ENCODE assay signal across 8 mouse cellular contexts in genomic region chr11:72130021-72130420, GRCm38 (mm10). TPM values are rescaled to one million over a fixed set of nuclear protein-coding genes. Genes with fewer than 3 reads are reported as not detected.
DNase-seq lines count a peak whose midpoint lies in the region; ATAC-seq lines count a peak whose summit lies in the region.

No protein-coding gene starts in this region.

- ATAC-seq in cerebellum, adult (ENCODE audit: insufficient number of reproducible peaks, low FRiP score, low TSS enrichment), result peak; percentile 42; the same call in 1 of the 2 replicates
- no peak for ATAC-seq in midbrain, embryonic 16.5 days

- H3K27ac ChIP-seq in midbrain, embryonic 16.5 days (ENCODE audit: low read length), result no peak overlapping the region

- 0 out of 2 replicates have a peak overlapping the region, but pooled peaks have one; percentile 5 for H3K4me2 ChIP-seq in midbrain, embryonic 16.5 days (ENCODE audit: low read length)

- DNase-seq in cerebellum, postnatal 4 days (ENCODE audit: low spot score in 2 of 2), result no peak
- peak; percentile 30 to 60 for DNase-seq in right cerebral cortex, adult 2 months (ENCODE audit: low spot score in 2 of 2)
- DNase-seq in right cerebral cortex, postnatal 4 days, result no peak
- peak; percentile 79 for DNase-seq in heart, postnatal 4 days
- DNase-seq in layer of hippocampus, postnatal 10 days (ENCODE audit: low spot score in 2 of 2), result no peak
- no peak for DNase-seq in testis, postnatal 10 days (ENCODE audit: low spot score)

- H3K9me3 ChIP-seq in midbrain, embryonic 16.5 days (replicated peaks; ENCODE audit: control insufficient read depth, low read length, poor library complexity, severe bottlenecking), result no peaks in the 10 kb centered on the region

- H3K4me1 ChIP-seq in midbrain, embryonic 16.5 days (ENCODE audit: control insufficient read depth, insufficient read depth, low read length), result peaks cover 14% of the 10 kb centered on the region

- no peak overlapping the region for H3K9ac ChIP-seq in midbrain, embryonic 16.5 days (ENCODE audit: low read depth, low read length)

- no peaks in the 10 kb centered on the region for H3K36me3 ChIP-seq in midbrain, embryonic 16.5 days (ENCODE audit: control insufficient read depth, insufficient read depth, low read length)

- WGBS in midbrain, embryonic 16.5 days, result 14% methylated on average over 11 of the region's 11 CpGs

- H3K4me3 ChIP-seq in midbrain, embryonic 16.5 days (ENCODE audit: low read depth, low read length), result no peak overlapping the region

- peaks cover 2% of the 10 kb centered on the region; the same call in 1 of the 2 replicates for H3K27me3 ChIP-seq in midbrain, embryonic 16.5 days (ENCODE audit: control insufficient read depth, insufficient read depth, low read depth, low read length)

RNA-seq across cellular contexts. Expression of gene Pitpnm3, which starts 5.6 kb away (rescaled TPM):
- 1 to 10 TPM; 1.7 TPM for total RNA-seq in heart, postnatal 4 days (2021)
- polyA plus RNA-seq in midbrain, embryonic 16.5 days (2015; fragmentation: Nextera tagmentation; extraction: Ambion mirVana), result 5.4 and 6.1 TPM in 2 replicates
- 10 to 100 TPM; 17.5 to 17.8 TPM for total RNA-seq in layer of hippocampus, postnatal 10 days (2021)

Comparison
In these comparisons a context has a peak if more than half of its experiments do, and no peak if none do; other contexts are left out.
1. DNase-seq: peak in right cerebral cortex, adult 2 months (2 of 2) and heart, postnatal 4 days (single experiment); none in cerebellum, postnatal 4 days (0 of 2), right cerebral cortex, postnatal 4 days (single experiment), layer of hippocampus, postnatal 10 days (0 of 2) and testis, postnatal 10 days (single experiment).
2. RNA of gene Pitpnm3, which starts 5.6 kb away (total RNA-seq): 17.5 to 17.8 TPM in layer of hippocampus, postnatal 10 days; 1.7 TPM in heart, postnatal 4 days; every median in the first group is over 4 times any median in the second.